Mouse (Mus musculus) regulatory T cell (primary cell): Measurements from ENCODE around the gene Srp72.

Experiments
- in situ Hi-C: fragments of 300-600 bp; cut with MboI, MseI; formaldehyde crosslinking; loops from one replicate; pipeline ENCODE4 v1.15.1; 2025; ENCODE audit warnings: high pct_unique_total_duplicates

The Srp72 gene

DNA sequence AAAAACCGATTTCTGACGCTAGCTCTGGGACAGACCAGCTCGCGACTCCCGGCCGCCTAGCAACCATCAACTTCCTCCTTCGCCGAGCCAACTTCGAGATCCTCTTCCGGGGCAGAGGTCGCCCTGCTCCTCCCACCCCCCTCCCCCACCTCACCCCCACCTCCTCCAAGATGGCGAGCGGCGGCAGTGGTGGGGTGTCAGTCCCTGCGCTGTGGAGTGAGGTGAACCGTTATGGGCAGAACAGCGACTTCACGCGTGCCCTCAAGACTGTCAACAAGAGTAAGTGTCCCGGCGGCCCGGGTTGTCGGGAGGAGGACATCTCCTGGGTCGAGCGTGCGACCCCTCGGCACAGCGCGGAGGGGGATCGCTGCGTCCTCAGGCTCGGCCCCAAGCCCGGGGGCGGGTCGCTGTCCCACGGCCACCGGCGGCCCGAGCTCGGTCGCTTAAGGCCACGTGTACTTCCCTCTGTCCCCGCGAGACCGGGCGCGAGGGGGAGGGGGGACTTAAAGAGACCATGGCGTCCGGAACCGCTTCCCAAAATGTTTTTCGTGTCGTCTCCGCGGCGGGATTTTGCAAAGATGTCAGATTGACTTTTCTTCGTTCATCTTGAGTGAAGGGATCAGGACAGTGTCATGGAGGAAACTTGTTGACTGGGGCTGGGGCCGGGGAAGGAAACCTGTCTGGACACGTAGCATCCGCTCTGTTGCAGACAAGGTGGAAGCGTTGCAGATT, at the start of gene Srp72:
Gene Srp72 (plus strand): TSS at position 130 of the 732 bp plus-strand sequence.
- in situ Hi-C loops: loop anchor here (5.0 kb wide), 1 partner anchor 343 kb away; no protein-coding TSS in a partner anchor

DNA sequence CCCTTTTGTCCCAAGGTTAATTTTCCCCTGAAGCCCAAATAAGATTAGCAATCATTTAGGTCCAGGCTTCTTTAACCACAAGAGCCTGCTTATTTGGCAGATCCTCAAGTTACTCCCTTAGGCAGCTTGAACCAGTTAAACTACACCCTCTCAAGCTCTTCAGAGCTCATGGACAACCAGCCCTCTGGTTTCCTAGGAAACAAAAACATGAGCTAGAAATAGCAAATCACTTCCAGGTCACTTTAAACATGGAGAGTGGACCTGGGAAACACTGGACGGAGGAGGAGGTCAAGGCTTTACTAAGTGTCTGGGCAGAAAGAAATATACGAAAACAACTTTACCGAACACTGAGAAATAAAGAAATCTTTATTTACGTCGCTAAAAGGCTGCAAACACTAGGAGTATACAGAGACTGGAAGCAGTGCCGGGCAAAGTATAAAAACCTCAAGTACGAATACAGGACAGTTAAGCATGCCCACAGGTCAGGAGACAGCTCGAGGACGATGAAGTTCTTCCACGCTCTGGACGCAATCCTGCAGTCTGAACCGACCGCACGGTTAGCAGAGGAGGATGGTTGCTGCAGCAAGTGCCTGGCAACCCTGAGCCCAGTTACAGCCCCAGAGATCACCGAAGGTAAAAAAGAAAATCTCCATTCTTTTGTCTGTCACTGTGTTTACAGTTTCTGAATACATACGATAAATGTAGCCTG, 46.2 kb upstream of the Srp72 start:
- in situ Hi-C loops: no loop called here

DNA sequence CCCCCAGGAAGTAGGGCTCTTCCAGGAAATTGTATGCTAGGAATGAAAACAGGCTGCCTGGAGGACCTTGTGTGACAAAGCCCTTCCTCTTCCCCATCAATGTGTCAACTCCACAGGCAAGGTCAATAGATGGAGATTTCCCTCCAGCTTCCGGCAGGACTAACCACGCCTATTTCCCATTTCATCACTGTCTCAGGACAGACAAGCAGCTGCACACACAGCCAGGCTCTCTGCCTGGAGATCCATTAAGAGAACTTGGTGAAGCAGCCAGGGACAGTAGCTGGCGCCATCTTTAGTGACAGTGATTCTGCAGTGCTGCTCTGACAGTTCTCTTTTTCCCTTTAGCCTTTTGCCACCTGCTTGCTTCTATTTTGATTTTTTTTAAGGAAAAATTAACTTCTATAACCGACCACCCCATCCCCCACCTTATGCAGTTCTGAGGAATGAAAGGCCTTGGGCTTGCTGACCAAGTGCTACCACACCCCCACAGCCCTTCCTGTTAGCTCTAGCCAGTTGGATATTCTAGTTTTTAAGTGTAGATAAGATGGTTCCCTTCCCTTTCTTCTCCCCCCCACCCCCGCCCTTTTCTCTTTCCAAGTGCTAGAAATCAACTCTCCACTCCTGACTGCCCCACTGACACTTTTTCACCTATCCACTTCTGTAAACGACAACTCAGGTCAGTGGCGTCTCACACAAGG, 45.2 kb upstream of the Srp72 start:
- in situ Hi-C loops: no loop called here

DNA sequence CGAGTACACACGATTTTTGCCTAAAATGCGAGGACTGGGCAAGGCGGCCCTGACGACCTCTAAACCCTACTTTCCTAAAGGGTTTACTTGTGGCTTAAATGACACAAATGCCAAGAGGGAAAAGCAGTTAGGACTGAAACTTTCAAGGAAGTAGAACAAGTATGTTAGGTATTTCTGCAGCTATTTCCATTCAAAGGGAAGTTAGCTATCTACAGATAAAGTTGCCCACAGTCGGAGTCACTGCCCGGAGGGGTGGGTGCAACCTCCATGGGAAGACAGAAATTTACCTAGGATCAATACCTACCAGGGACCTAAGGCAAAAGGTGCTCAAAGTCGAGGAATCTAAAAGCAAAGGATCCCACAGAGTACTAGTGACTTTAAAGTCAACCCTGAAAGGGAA, 34.8 kb upstream of the Srp72 start:
- in situ Hi-C loops: no loop called here

DNA sequence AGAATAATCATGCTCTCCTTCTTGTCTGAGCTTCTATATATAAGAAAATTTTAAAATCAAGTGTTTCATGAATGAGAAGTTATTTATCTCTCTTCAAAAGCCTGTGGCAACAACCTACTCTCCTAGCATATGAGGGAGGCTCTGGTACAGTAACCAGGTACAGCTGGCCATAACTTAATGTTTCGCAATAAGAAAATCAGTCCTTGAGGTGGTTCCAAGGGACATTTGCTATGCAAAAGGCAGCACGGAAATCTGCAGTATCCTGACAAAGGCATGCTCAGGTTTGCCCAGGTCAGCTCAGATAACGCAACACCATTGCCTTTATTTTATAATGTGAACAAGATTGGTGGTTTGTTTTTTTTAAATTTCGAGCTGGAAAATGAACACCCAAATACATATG, 32.5 kb upstream of the Srp72 start:
- in situ Hi-C loops: no loop called here

DNA sequence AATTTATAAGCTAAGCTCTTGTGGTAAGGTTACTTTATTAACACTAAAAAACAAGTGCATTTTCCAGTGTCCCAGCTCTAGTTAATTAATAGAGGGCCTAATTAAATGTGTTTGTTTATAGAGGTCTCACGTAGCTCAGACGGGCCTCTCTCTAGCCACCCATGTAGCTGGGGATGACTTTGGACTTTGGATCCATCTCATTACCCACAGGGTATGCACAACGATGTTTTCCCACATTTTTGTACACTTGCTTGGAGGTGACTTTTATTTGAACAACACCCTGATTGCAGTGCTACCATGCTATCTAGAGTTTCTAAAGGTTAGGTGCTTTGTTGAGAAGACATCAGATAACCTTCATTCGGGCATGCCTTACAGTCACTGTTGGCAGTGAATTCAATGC, 32.0 kb upstream of the Srp72 start:
- in situ Hi-C loops: no loop called here

DNA sequence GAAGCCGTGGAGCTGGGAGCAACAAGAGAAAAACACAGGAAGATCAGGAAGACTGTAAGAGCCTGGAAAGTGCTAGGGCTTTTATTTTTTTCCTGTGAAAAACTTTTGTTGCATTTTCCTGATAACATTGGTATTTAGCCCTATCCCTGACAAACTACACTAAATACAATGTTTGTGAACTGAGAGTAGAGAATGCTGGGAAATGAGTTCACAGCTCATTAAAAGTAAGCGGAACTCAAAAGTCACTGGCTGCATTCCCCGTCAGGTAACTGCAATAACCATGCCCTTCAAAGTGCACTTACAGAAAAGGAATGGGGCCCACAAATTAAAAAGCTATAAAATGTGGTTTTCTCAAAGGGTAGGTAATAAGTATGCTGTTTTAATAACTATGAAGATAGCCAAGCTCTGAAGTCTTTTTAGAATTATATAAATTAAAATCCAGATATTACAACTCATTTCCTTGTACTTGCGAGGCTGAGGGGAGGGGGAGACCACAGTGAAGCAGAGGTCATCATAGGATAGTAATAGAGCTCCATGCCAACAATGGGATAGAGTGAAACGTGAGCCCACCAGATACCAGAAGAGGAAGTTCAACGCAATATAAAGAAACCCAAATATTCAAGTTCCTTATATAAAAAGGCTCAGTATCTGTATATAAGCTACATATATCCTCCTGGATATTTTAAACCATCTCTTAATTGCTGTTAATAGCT, 29.4 kb upstream of the Srp72 start:
- in situ Hi-C loops: no loop called here

DNA sequence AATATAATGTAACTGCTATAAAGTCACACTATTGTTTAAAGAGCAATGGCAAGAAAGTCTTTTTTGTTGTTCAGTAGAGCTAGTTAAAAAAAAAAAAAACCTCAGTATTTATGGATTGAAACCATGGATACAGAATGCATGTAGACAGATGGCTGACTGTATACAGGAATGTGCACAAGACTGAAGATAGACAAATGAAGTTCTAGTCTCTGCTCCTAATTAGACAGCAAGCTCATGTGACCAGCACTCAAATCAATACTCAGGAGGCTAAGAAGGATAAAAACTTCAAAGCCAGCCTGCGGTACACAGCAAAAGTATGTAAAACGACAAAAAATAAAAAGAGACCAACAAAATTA, 28.8 kb upstream of the Srp72 start:
- in situ Hi-C loops: no loop called here

DNA sequence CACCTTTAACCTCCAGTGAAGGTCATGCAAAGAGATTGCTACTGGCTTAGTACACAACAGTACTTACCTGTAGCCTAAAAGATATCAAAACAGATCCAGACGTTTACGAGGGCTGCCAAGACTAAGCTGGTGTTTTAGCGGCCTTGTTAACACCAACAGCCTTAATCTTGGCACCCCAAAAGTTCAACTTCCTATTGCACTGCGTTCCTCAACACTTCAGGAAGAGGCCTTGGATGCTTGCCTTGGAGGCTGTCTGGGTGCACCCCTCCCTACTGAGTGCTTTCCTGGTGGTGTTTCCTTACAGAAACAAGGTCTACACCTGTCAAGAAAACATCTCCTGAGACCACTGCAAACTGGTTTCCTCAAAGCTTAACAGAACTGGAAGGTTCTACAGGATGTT, 27.3 kb upstream of the Srp72 start:
- in situ Hi-C loops: no loop called here

DNA sequence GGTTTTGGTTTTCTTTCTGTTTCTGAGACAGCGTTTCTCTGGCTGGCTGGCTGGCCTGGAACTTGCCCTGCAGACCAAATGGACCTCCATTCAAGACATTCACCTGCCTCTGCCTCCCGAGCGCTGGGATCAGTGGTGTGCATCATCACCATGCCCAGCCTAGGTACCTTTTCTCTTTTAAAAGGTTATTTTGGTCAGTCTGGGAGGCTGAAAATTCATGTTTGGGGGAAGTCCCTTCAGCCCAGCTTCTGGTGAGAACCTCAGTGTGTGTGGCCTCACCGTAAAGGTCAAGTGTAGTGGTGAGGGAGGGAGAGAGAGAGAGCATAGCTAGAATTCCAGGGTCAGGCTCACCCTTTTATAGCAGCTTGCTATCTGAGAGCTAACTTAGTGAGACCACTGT, 26.7 kb upstream of the Srp72 start:
- in situ Hi-C loops: no loop called here

DNA sequence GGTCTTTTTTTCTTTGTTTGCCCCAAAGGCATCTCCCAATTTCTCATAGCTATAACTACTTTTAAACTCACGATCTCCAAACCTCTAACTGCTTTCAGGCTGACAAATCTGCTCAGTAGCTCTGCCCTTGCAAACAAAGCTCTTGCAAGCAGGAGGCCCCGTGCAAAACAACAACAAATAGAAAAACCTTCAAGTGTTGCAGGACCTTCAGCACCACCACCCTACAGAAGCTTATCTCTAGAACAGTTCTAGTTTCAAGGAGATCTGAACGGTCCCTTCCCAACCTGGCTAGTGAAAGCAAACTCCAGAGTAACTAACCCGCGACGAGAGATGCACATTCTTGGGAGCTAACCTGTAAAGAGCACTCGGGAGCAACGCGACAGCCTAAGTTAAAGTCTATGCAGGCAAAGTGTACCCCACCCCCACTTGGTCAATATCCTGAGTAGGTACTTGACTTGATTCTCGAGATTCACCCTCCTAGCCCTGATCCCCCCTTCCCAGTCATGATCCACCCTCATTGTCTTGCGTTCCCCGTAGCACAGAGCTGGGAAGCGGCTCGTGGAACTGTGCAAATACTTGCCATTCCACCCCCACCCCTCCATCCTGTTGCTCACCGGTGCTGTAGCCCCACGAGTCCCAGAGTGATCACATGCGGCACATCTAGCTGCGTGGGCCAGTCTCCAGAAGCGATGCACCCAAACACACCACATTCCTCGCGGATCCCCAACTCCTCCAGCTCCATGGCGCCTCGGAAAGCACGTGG, 24.0 kb upstream of the Srp72 start:
- in situ Hi-C loops: loop anchor here (5.0 kb wide), 1 partner anchor 43 kb away; the partner anchor contains the start of gene Aasdh

DNA sequence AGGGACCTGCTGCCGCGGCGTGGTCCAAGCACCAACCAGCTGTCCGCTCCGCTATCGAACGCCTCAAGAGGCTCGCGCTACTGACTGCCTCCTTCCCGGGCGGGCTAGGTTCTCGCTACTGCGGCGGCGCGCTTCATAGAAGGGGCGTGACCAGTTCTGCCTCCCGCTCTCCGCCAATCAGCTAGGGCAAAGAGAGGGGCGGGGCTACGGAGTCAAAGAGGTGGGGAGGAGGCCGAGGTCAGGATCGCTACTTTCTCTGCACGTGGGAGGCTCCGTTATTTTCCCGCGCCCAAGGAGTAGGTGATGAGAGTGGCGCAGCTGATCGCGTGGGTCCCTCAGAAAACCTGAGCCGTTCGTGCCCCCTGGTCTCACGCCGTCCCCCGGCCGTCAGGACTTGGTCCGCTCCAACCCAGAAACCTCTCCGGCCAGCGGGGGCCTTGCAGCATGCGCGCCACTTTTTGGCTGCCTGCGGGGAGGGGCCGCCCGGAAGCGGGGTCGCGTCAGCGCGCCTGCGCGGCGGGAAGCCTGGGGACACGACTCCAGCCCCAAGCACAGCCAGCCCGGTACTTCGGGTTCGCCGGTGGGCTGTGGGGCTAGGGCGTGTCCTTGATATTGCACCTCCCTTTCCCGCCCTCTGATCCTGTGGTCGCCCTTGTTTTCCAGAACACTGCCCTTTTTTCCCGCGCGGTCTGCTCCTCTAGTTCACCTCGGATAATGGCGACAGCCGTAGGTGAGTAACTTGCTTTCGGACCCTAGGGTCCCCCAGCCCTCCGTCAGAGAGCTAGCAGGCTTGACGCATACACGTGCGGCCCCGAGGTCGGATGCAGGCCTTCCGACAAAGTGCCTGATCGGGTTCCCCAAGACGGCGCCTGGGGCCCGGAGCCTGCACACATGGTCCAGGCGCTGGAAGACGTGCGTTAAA, 23.1 kb upstream of the Srp72 start, which contains the start of the genes Paics and Ppat:
Gene Paics (plus strand): TSS at position 202 of the 922 bp plus-strand sequence.
Gene Ppat (minus strand): TSS at position 473 of the 922 bp plus-strand sequence.
- in situ Hi-C loops: loop anchor here (5.0 kb wide), 1 partner anchor 44 kb away; the partner anchor contains the start of gene Aasdh

DNA sequence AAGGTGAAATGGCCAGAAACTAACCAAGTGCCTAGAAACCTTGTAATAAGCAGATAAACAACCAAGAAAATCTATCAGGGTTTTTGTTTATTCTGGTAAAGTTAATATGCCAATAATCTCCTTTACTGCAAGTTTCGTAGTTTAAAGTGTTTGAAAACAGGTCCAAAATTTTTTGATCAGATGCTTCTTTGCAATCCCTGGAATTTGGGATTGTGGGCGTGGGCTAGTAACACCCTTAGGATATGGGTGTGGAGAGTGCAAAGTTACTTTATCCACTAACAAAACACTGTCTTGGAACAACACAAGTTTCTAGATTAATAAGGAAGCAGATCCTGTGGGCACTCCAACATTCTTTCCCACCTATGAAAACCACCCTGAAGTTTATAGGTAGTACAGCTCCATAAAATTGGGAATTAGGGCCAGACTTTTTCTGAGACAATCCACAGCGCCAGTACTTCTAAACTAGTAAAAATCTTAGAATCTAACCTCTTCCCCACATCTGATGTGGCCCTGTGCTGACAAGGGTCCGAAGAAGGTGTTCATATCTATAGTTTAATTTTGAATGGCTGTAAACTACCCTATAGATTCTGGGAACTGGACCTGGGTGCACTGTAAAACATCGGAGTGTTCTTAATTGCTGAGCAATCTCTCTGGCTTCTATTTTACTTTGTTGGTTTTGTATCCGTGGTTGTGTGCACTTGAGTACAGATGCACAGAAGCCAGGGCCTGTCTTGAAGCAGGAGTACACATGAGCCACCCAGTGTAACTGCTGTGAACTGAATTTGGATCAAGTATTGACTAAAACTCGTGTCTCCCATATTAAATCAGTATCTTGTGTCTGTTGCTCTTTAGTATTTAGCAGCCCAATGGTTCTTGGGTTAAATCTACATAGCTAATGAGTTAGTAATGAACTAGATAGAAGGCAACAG, 22.1 kb upstream of the Srp72 start:
- in situ Hi-C loops: loop anchor here (5.0 kb wide), 1 partner anchor 45 kb away; the partner anchor contains the start of gene Aasdh

DNA sequence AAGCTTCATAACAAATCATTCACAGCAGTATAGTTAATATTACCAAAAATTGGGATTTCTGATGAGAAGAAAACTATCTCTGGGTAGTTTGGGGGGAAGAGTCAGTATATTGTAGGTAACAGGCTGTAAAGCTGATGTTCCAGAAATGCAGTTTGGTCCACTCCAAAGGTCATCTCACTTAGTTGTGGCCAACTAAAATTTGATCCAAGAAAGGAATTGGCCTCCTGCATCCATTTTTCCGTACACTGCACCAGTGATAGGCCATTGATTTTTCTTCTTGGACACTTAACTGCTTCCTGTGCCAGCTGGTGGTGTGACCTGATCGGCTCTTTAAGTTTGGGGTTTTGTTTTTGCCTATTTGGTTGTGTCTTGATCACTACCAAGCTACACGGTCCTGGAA, 20.7 kb upstream of the Srp72 start:
- in situ Hi-C loops: loop anchor here (5.0 kb wide), 1 partner anchor 46 kb away; the partner anchor contains the start of gene Aasdh

DNA sequence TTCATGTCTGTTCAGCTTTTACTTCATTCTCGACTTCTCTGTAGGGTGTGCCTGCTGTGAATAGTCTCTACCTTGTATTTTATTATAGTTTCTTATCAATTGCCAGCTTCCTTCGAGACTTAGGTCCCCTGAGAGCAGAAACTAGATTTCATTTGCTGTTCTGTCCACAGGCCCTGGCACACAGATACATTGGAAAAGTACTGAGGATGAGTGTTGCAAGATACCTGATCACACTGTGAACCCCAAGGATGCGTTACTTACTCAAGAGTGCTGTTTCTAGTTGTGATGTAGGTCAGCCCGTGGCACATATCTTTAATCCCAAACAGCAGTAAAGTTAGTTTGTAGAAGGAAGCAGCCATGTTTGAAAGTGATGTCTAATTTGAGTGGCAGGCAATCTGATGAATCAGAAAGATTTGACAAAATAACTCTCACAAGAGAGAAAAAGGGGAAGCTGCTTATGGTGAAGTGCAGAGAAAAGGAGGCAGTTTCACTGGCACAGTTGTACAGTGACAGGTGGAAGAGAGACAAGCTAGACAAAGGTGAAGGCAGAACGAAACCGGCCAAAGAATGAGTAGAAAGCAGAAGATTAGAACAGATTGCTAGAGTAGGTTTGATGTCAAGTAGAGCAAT, 20.1 kb upstream of the Srp72 start:
- in situ Hi-C loops: loop anchor here (5.0 kb wide), 1 partner anchor 47 kb away; the partner anchor contains the start of gene Aasdh

DNA sequence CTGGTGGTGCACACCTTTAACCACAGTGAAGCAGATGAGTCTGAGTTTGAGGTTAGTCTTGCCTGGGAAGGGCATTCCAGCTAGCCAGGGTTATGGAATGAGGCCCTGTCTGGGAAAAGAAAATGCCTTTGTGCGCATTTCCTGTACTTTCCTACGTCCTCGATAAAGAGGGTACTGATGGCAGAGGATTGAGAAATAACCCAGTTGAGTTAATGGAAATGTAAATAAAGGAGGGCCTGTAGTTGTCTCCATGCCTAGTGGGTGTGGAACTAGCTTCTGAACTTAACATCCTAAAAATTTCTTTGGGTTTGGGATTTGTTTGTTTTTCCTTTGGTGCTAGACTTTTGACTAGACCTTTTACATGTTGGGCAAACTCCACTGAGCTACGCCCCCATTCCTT, 19.0 kb upstream of the Srp72 start:
- in situ Hi-C loops: no loop called here

DNA sequence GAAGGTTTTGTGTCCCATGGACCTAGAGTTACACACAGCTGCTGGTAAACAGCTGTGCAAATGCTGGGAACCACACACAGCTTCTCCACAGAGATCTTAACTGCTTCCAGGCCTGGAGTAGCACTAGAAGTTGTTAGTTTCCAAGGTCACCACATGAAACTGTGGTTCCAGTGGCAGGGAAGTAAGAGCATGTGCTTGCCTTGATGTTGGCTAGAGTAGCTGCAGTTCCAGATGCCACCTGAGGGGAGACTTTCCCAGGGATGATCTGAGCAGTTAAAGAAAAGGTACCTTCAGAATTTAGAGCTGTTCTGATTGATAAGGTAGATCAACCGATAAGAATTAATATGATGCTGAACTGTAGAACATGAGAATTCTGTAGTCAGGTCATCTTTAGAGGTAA, 16.5 kb upstream of the Srp72 start:
- in situ Hi-C loops: no loop called here

DNA sequence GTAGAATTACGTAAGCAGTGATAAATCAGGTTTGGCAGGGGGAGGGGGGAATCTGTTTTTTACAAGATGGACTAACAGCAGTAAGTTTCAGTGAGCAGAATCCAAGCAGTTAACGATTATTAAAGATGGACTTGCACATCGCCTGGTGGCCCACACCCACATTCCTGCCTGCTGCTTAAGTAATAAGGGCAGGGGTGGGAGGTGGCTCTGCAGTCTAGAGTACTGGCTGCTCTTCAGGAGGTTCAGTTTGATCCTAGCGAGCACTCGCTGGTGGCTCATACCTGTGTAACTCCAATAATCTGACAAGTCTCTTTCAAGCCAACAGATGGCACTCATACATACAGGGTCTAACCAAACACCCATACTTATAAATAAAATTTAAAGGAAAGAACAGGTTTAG, 14.9 kb upstream of the Srp72 start:
- in situ Hi-C loops: no loop called here
